Mouse (Mus musculus) gonadal fat pad, adult 2 months (tissue): ENCODE results near the gene Psme2. TPM values are rescaled to one million over a fixed set of nuclear protein-coding genes. Genes with fewer than 3 reads are reported as not detected.
A peak's percentile ranks its signal among the peaks of the same experiment; 100 is the strongest.

ENCODE experiments used
- DNase-seq: peaks from one replicate; pipeline ENCODE4 v3.0.0-alpha.2; 2012; ENCODE audit warnings: low read depth
- polyA plus RNA-seq: library from polyadenylated mRNA; depleted of rRNA; stranded (reverse); fragments of >200 nt; gene quantifications from 2 replicates; pipeline ENCODE4 v1.2.3, GENCODE M21; 2012

Gene Psme2
- polyA plus RNA-seq, 1 experiment: 122 TPM

- DNase-seq: no peak
These were observed 5.2 kb upstream of the Psme2 start for GRCm38 (mm10) chr14:55596036-55596690.

DNA sequence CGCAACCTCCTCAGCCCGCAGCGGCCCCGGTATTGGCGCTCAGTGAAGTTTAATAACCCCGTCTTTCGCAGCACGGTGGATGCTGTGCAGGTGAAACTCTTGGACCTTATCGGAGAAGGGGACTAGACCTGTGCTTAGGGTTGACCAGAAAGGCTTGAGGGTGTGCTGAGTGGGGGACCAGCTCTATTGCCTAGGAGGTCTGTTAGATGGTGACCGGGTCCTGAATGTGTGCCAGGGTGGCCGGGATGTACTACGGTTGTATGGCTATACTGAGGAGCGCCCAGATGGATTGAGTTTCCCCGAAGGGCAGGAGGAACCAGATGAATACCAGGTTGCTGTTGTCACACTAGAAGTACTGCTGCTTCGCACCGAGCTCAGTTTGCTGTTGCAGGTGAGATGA, 1.3 kb upstream of the Psme2 start:
- DNase-seq: no peak

DNA sequence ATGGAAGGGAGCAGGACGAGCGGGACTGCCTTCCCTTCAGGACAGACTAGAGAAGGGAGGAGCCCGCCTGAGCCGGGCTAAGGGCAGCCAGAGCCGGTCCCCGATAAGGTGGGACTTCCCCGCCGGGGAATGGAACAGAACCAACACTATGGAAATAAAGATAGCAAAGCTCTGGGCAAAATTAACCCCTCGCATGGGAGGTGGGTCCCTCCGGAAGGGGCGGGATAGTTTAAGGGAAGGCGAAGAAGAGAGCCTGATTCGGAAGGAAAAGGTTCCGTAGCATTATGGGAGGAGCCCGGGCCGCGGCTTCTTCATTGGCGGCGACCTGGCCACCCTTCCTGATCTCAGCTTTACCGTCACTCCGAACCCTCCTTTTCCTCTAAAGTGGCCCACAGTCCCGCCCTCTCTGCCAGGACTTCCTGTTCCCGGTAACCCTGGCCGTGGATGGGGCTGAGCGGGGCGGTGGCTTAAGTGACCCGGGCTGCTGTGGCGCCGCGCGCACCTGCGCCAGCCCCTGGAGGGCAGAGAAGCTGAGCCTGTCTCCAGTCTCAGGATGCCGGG, 498 bp upstream of the Psme2 start, which contains the start of gene Rnf31:
Gene Rnf31, plus strand, starts transcription at position 378 of the 561 bp plus-strand sequence.
- DNase-seq: peak; percentile 57

DNA sequence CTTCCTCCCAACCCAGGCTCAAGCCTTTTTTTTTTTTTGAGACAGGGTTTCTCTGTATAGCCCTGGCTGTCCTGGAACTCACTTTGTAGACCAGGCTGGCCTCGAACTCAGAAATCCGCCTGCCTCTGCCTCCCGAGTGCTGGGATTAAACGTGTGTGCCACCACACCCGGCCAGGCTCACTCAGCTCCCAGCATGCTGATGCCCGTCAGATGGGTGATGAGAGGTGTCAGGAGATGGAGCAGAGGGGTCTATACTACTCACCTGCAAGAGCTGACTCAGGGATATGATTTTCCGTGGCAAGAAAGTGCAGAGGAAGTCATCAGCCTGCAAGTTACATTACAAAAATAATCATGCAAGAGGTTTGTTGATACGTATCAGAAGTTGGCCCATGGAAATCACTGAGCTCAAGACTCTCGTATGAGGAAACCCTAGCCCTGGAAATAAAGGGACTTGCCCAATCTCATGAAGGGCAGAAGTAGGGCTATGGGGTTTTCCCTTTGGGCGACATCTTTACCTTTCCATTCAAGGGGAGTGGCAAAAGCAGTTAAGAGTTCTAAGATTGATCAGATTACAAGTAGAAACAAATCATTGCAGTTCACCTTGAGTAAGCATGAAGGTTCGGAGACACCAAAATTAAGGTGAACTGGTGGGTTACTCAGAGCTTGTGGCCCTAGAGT, 1.0 kb downstream of the Psme2 start:
- DNase-seq: peak; percentile 56

DNA sequence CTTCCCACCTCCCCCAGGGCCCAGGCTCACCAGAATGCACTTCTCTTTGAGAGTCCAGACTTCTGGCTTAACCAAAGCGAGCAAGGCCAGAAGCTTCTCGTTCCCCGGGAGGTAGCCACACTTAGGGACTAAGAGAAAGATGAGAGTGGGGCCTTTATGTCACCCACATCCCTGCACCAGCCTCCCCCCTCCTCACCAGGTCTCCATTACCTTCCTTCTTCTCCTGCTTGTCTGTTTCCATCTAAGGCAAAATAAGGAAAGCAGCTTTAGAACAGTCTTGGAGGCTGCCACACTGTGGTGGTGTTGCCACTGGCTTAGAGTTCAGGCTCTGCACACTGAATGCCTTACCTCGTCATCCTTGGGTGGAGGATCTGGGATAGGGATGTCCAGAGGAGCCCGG, 1.6 kb downstream of the Psme2 start:
- DNase-seq: no peak

DNA sequence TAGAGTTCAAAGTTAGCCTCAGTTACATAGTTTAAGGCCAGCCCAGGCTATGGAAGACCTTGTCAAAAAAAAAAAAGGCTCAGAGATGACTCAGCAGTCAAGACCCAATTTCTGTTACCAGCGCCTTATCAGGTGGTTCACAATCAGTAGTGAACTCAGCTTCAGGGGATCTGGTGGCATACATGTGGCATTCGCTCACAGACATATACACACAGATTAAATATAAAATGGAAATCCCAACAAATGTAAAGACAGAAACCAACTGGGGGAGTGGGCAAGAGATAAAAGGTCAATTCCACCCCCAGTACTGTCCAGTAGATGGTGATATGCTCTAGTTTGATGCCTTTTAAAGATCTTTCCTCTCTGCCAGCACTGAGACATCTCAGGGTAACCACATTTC, 4.8 kb downstream of the Psme2 start:
- DNase-seq: no peak

- no peak for DNase-seq
These were observed 5.3 kb downstream of the Psme2 start for GRCm38 (mm10) chr14:55585566-55585960.

DNA sequence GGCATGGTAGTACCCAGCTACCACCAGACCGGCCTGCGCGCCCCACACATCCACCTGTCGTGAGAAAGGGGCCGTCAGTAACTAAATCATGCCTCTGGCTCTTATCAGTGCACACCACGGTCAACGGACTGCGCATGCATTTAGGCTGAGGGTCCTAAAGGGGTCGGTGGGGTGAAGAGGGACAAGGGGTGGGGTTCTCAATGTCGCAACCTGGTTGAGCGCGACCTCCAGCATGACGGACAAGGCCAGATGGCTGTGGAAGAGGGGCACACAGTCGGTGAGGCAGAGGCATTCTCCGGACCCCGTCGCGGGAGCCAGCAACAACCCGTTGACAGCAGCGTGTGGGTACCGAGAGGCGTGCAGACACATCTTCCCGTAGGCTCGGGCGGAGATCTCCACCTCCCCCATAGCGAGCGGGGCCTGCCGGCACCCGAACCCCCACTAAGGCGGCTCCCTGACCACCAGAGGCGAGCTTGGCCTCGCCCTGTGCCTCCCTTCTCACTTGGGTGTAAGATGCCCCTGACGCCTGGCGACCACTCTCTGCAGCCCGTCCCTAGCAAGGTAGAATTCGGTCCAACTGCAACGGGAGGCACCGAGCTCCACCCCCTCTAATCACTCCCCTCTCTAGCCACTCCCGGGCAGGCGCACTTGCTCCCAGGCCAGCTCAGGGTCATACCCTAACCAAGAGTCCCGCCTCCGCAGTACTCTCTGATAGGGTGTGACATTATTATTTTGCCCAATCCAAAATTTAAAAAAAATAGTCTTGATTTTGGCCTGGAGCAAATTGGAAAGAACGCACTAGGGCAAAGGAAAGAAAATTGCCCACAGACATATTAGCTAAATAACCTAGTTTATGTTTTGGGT, 6.0 kb downstream of the Psme2 start, which contains the start of gene Emc9:
Gene Emc9, minus strand, starts transcription at position 601 of the 864 bp plus-strand sequence.
- no peak for DNase-seq

GRCm38 (mm10) chr14:55584303-55584701, 6.6 kb downstream of the Psme2 start:
- DNase-seq: no peak

- no peak for DNase-seq
These were observed 8.8 kb downstream of the Psme2 start for GRCm38 (mm10) chr14:55581981-55582681.

GRCm38 (mm10) chr14:55580731-55581130, 10.2 kb downstream of the Psme2 start:
- DNase-seq: no peak

- DNase-seq: no peak
These were observed 11.1 kb downstream of the Psme2 start for GRCm38 (mm10) chr14:55579511-55580496.

DNA sequence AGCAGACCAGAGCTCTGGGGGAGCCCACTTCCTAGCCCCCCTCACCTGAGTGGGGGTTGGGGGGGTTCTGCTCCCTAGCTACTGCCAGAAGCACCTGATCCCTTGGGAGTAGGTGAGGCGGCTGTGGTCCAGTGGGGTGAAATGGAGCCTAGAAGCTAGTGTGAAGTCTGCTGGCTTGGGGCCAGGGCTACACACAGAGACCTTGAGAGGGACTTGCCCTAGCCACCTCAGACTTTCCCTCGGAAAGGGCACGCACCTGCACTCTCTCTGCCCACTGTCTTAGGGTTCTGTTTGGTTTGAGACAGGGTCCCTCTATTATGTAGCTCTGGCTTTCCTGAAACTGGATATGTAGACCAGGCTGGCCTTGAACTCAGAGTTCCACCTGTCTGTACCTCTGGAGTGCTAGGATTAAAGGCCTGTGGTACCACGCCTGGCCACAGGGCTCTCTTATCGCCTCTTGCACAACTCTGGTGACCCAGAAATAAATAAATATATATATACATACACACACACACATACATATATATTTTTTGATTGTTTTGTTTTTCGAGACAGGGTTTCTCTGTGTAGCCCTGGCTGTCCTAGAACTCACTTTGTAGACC, 12.1 kb downstream of the Psme2 start:
- DNase-seq: no peak

- DNase-seq: peak; percentile 75
These were observed 12.8 kb downstream of the Psme2 start, which contains the start of gene Psme1 for GRCm38 (mm10) chr14:55577871-55578667. Psme1 (plus strand) TSS chr14:55578123.

GRCm38 (mm10) chr14:55576376-55576775, 14.5 kb downstream of the Psme2 start:
- DNase-seq: no peak

GRCm38 (mm10) chr14:55575711-55576110, 15.2 kb downstream of the Psme2 start:
- DNase-seq: no peak

DNA sequence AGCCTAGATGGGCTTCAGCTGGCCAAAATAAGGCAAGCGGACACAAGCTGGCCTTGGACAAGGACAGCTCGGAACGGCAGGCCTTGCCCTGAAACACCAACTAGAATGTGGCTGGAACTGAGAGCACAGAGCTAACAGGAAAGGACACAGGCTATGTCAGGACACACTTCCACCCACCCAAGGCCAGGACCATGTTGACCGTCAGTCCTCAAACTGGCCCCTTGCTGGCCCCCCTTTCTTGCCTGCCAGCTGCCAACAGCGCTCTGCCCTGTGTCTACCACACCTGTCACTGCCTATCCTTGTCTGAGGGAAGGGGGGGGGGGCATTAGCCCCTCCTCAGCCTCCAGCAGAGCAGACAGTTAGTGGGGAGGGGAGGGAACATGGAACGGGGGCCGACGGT, 15.6 kb downstream of the Psme2 start, which contains the start of gene Fitm1:
Gene Fitm1, plus strand, starts transcription at position 316 of the 400 bp plus-strand sequence.
- DNase-seq: no peak

DNA sequence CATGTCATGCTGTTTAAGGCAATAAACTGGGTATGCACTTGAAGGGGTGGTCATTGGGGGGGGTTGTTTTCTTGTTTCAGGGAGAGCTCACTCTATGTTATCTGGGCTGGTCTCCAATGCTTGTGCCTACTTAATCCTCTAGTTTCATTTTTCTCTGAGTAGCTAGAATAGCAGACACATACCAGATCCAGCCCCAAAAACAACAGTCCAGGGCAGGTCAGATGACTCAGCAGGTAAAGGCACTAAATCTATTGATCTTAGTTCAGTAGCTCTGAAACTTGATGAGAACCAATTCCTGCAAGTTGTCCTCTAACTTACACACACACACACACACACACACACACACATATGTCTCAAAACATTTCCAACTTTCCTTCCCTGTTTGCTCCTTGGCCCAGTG, 19.2 kb downstream of the Psme2 start:
- no peak for DNase-seq

GRCm38 (mm10) chr14:55570588-55570987, 20.3 kb downstream of the Psme2 start:
- DNase-seq: no peak
